Mouse (Mus musculus) stomach, postnatal 0 days (tissue): Measurements from ENCODE around the gene 4930470P17Rik.

Source experiments
- CTCF ChIP-seq: IDR thresholded peaks from 2 replicates; pipeline ENCODE4 v1.5.1; 2016; ENCODE audit warnings: antibody characterized with exemption, low read depth, mild to moderate bottlenecking, moderate library complexity
- EP300 ChIP-seq: optimal IDR thresholded peaks from 2 replicates; pipeline ENCODE3; 2016; ENCODE audit warnings: antibody characterized with exemption

GRCm38 (mm10) chr2:170545745-170546144, 56.1 kb downstream of the 4930470P17Rik start:
- TF ChIP-seq EP300 (no peak), CTCF (no peak)
